Mouse (Mus musculus): ENCODE measurements at regions not wholly inside any gene's neighbourhood (a gene's known extent, or its start where the extent isn't known, plus 50 kb on each side); places are given as distances from the start of the nearest gene placed in this dataset.

GRCm38 (mm10) chr1:75733791-75734190 is 187.7 kb downstream of the Slc4a3 start:
- H3K79me2 ChIP-seq (ENCODE audit: control insufficient read depth, insufficient read depth): no peaks in the 10 kb centered on the region
- TF ChIP-seq FOSL1 (IDR thresholded peaks at IDR 0.05; ENCODE audit: insufficient read depth, low read length, poor library complexity, severe bottlenecking): no peak
- no peak for TF ChIP-seq MAX (IDR thresholded peaks at IDR 0.05)
- TF ChIP-seq MYOG (IDR thresholded peaks at IDR 0.05; ENCODE audit: control insufficient read depth, extremely low read depth, insufficient read length): no peak
- no peak for TF ChIP-seq CTCF (IDR thresholded peaks at IDR 0.05; ENCODE audit: control insufficient read depth, insufficient read depth, insufficient read length)
- no peak for TF ChIP-seq CEBPB (IDR thresholded peaks at IDR 0.05; ENCODE audit: low read depth)
- TF ChIP-seq MYOD1 (IDR thresholded peaks at IDR 0.05; ENCODE audit: control insufficient read depth, insufficient read length, low read depth): no peak
- no peak for TF ChIP-seq USF1 (IDR thresholded peaks at IDR 0.05; ENCODE audit: low read depth)

GRCm38 (mm10) chr1:75738651-75739050 is 192.6 kb downstream of the Slc4a3 start:
- Histone ChIP-seq H3ac (ENCODE audit: control insufficient read depth, insufficient read length, low read depth) (no peak overlapping the region), H3K79me2 (ENCODE audit: control insufficient read depth, insufficient read depth) (no peaks in the 10 kb centered on the region), H3K27me3 (ENCODE audit: control insufficient read depth, insufficient read depth, insufficient read length) (no peaks in the 10 kb centered on the region), H3K4me3 (ENCODE audit: insufficient read depth, poor library complexity, severe bottlenecking) (no peak overlapping the region), H3K79me3 (ENCODE audit: low read depth) (no peaks in the 10 kb centered on the region), H3K36me3 (ENCODE audit: control insufficient read depth, insufficient read depth) (no peaks in the 10 kb centered on the region)
- no peak for TF ChIP-seq CEBPB (IDR thresholded peaks at IDR 0.05; ENCODE audit: low read depth)
- no peak for TF ChIP-seq MYOG (IDR thresholded peaks at IDR 0.05; ENCODE audit: control insufficient read depth, extremely low read depth, insufficient read length)
- no peak for TF ChIP-seq USF1 (IDR thresholded peaks at IDR 0.05; ENCODE audit: low read depth)
- TF ChIP-seq FOSL1 (IDR thresholded peaks at IDR 0.05; ENCODE audit: insufficient read depth, low read length, poor library complexity, severe bottlenecking): no peak
- no peak for TF ChIP-seq MYOD1 (IDR thresholded peaks at IDR 0.05; ENCODE audit: control insufficient read depth, insufficient read length, low read depth)
- no peak for TF ChIP-seq CTCF (IDR thresholded peaks at IDR 0.05; ENCODE audit: control insufficient read depth, insufficient read depth, insufficient read length)
- TF ChIP-seq MAX (IDR thresholded peaks at IDR 0.05): no peak

More at GRCm38 (mm10) chr1:75733791-75734190, 187.7 kb downstream of the Slc4a3 start:
- H3K79me3 ChIP-seq (ENCODE audit: low read depth): no peaks in the 10 kb centered on the region
- H3K36me3 ChIP-seq (ENCODE audit: control insufficient read depth, insufficient read depth): no peaks in the 10 kb centered on the region
- H3ac ChIP-seq (ENCODE audit: control insufficient read depth, insufficient read length, low read depth): no peak overlapping the region
- H3K27me3 ChIP-seq (ENCODE audit: control insufficient read depth, insufficient read depth, insufficient read length): no peaks in the 10 kb centered on the region
- no peak overlapping the region for H3K4me3 ChIP-seq (ENCODE audit: insufficient read depth, poor library complexity, severe bottlenecking)

- TF ChIP-seq FOSL1 (IDR thresholded peaks at IDR 0.05; ENCODE audit: insufficient read depth, low read length, poor library complexity, severe bottlenecking) (no peak), MYOD1 (IDR thresholded peaks at IDR 0.05; ENCODE audit: control insufficient read depth, insufficient read length, low read depth) (no peak), USF1 (IDR thresholded peaks at IDR 0.05; ENCODE audit: low read depth) (no peak), MAX (IDR thresholded peaks at IDR 0.05) (no peak), CEBPB (IDR thresholded peaks at IDR 0.05; ENCODE audit: low read depth) (no peak), MYOG (IDR thresholded peaks at IDR 0.05; ENCODE audit: control insufficient read depth, extremely low read depth, insufficient read length) (no peak), CTCF (IDR thresholded peaks at IDR 0.05; ENCODE audit: control insufficient read depth, insufficient read depth, insufficient read length) (no peak)
- Histone ChIP-seq H3K79me2 (ENCODE audit: control insufficient read depth, insufficient read depth) (no peaks in the 10 kb centered on the region), H3ac (ENCODE audit: control insufficient read depth, insufficient read length, low read depth) (no peak overlapping the region), H3K79me3 (ENCODE audit: low read depth) (no peaks in the 10 kb centered on the region), H3K27me3 (ENCODE audit: control insufficient read depth, insufficient read depth, insufficient read length) (no peaks in the 10 kb centered on the region), H3K4me3 (ENCODE audit: insufficient read depth, poor library complexity, severe bottlenecking) (no peak overlapping the region), H3K36me3 (ENCODE audit: control insufficient read depth, insufficient read depth) (no peaks in the 10 kb centered on the region)
These were observed 203.7 kb downstream of the Slc4a3 start for GRCm38 (mm10) chr1:75749665-75750221.

GRCm38 (mm10) chr1:75772131-75772530 is 226.1 kb downstream of the Slc4a3 start:
- H3ac ChIP-seq (ENCODE audit: control insufficient read depth, insufficient read length, low read depth): no peak overlapping the region
- no peaks in the 10 kb centered on the region for H3K27me3 ChIP-seq (ENCODE audit: control insufficient read depth, insufficient read depth, insufficient read length)
- H3K79me3 ChIP-seq (ENCODE audit: low read depth): no peaks in the 10 kb centered on the region
- H3K79me2 ChIP-seq (ENCODE audit: control insufficient read depth, insufficient read depth): no peaks in the 10 kb centered on the region
- no peak overlapping the region for H3K4me3 ChIP-seq (ENCODE audit: insufficient read depth, poor library complexity, severe bottlenecking)
- TF ChIP-seq USF1 (IDR thresholded peaks at IDR 0.05; ENCODE audit: low read depth) (no peak), FOSL1 (IDR thresholded peaks at IDR 0.05; ENCODE audit: insufficient read depth, low read length, poor library complexity, severe bottlenecking) (no peak), MAX (IDR thresholded peaks at IDR 0.05) (no peak), MYOG (IDR thresholded peaks at IDR 0.05; ENCODE audit: control insufficient read depth, extremely low read depth, insufficient read length) (no peak), CEBPB (IDR thresholded peaks at IDR 0.05; ENCODE audit: low read depth) (no peak), MYOD1 (IDR thresholded peaks at IDR 0.05; ENCODE audit: control insufficient read depth, insufficient read length, low read depth) (no peak), CTCF (IDR thresholded peaks at IDR 0.05; ENCODE audit: control insufficient read depth, insufficient read depth, insufficient read length) (no peak)
- H3K36me3 ChIP-seq (ENCODE audit: control insufficient read depth, insufficient read depth): no peaks in the 10 kb centered on the region

GRCm38 (mm10) chr1:75773014-75773413 is 226.9 kb downstream of the Slc4a3 start:
- Histone ChIP-seq H3K36me3 (ENCODE audit: control insufficient read depth, insufficient read depth) (no peaks in the 10 kb centered on the region), H3ac (ENCODE audit: control insufficient read depth, insufficient read length, low read depth) (no peak overlapping the region), H3K4me3 (ENCODE audit: insufficient read depth, poor library complexity, severe bottlenecking) (no peak overlapping the region), H3K79me3 (ENCODE audit: low read depth) (no peaks in the 10 kb centered on the region), H3K79me2 (ENCODE audit: control insufficient read depth, insufficient read depth) (no peaks in the 10 kb centered on the region), H3K27me3 (ENCODE audit: control insufficient read depth, insufficient read depth, insufficient read length) (no peaks in the 10 kb centered on the region)
- TF ChIP-seq MYOG (IDR thresholded peaks at IDR 0.05; ENCODE audit: control insufficient read depth, extremely low read depth, insufficient read length) (no peak), USF1 (IDR thresholded peaks at IDR 0.05; ENCODE audit: low read depth) (no peak), CEBPB (IDR thresholded peaks at IDR 0.05; ENCODE audit: low read depth) (no peak), MYOD1 (IDR thresholded peaks at IDR 0.05; ENCODE audit: control insufficient read depth, insufficient read length, low read depth) (no peak), FOSL1 (IDR thresholded peaks at IDR 0.05; ENCODE audit: insufficient read depth, low read length, poor library complexity, severe bottlenecking) (no peak), CTCF (IDR thresholded peaks at IDR 0.05; ENCODE audit: control insufficient read depth, insufficient read depth, insufficient read length) (no peak), MAX (IDR thresholded peaks at IDR 0.05) (no peak)

All from C2C12 (cell line).